Mouse (Mus musculus): Measurements from ENCODE around the gene Wdsub1. TPM values are rescaled to one million over a fixed set of nuclear protein-coding genes. Genes with fewer than 3 reads are reported as not detected.

The Wdsub1 gene
- total RNA-seq, 1 experiment = 20.7 TPM

DNA sequence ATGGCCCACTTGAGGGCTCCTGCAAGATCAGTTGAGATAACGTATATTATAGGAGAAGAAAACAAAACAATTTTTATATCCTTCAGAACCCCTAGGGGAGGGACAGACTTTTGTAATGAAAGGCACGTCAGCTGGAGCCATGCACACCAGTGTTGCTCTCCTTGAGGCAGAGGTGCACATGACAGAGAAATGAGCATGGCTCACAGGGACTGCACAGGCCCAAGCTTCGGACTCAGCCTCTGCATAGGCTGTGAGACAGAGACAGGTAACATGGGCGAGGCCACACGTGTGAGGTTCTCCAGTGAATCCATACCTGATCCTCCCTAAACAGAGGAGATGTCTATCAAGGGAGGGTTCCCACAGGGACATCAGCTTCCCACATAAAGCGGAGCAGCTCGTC lies 52.7 kb downstream of the Wdsub1 start:
- no peak for DNase-seq (ENCODE audit: low read depth, low spot score)
- Histone ChIP-seq H3K4me3 (ENCODE audit: insufficient read depth in 1 of 2, low read depth in 1 of 2, low read length in 2 of 2, poor library complexity in 1 of 2, severe bottlenecking in 1 of 2) (no peak overlapping the region), H3K9ac (ENCODE audit: insufficient read depth, low read depth, low read length, poor library complexity, severe bottlenecking) (no peak overlapping the region), H3K27ac (ENCODE audit: insufficient read depth, low read depth, low read length, poor library complexity, severe bottlenecking) (no peak overlapping the region), H3K36me3 (ENCODE audit: control insufficient read depth, insufficient read depth, low read length, poor library complexity, severe bottlenecking) (peaks cover 36% of the 10 kb centered on the region), H3K9me3 (ENCODE audit: control insufficient read depth, insufficient read depth, low read depth, low read length) (no peaks in the 10 kb centered on the region), H3K4me1 (ENCODE audit: control insufficient read depth in 2 of 2, insufficient read depth in 2 of 2, low read length in 2 of 2, poor library complexity in 1 of 2) (0 out of 4 replicates have a peak, but pooled peaks cover 0 to 2% of the 10 kb centered on the region in 2 experiments)
- in situ Hi-C loops (cut with MboI; ENCODE audit: low sequenced_read_pairs in 2 of 2, unreplicated experiment in 2 of 2) = no loop called here
- no peak for TF ChIP-seq CHD2 (IDR thresholded peaks at IDR 0.05; ENCODE audit: low read depth, low read length)
- TF ChIP-seq ZC3H11A (IDR thresholded peaks at IDR 0.05; ENCODE audit: borderline replicate concordance, low read depth, low read length) = no peak
- no peak for TF ChIP-seq ZNF384 (IDR thresholded peaks at IDR 0.05; ENCODE audit: low read depth, low read length)
- no peak for TF ChIP-seq HCFC1 (IDR thresholded peaks at IDR 0.05; ENCODE audit: borderline replicate concordance, insufficient read depth, low read length)
- no peak for TF ChIP-seq MAFK (IDR thresholded peaks at IDR 0.05; ENCODE audit: insufficient read depth, low read depth, low read length)

DNA sequence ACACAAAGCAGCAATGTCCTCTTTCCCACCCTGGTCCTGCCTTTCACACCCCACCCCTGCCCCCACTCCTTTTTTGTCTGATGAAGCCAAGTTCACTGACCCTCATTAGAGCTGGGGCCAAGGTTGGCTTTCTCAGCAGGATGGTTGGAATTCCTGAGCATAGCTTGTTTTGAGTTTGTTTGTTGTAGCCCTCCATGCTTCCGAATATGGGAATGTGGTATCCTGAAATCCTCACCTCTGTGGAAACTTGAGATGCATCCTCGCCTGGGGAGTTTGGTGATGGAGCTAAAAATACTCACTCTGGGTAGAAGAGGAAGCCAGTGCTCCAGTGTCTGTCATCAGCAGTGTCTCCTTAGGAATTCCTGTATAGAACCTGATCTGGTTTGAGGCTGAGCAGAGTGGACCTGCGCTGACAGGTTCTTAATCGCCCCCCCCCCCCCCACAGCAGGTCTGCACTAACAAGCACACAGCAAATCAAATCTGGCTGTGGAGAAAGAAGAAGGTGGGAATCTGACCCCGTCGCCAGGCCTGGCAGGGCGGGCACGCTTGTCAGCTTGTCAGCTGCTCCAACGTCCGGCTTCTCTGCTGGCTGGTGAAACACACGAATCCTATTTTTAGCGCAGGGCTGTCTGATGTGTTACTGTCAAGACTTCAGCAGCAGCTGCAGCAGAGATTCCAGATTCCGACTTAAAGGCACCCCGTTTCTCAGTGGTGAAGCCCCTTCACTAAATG lies 53.4 kb downstream of the Wdsub1 start:
- in situ Hi-C loops (cut with MboI; ENCODE audit: low sequenced_read_pairs in 2 of 2, unreplicated experiment in 2 of 2) = no loop called here
- Histone ChIP-seq H3K4me3 (ENCODE audit: insufficient read depth in 1 of 2, low read depth in 1 of 2, low read length in 2 of 2, poor library complexity in 1 of 2, severe bottlenecking in 1 of 2) (no peak overlapping the region), H3K4me1 (ENCODE audit: control insufficient read depth in 2 of 2, insufficient read depth in 2 of 2, low read length in 2 of 2, poor library complexity in 1 of 2) (0 out of 4 replicates have a peak, but pooled peaks cover 0 to 2% of the 10 kb centered on the region in 2 experiments), H3K36me3 (ENCODE audit: control insufficient read depth, insufficient read depth, low read length, poor library complexity, severe bottlenecking) (peaks cover 38% of the 10 kb centered on the region), H3K9ac (ENCODE audit: insufficient read depth, low read depth, low read length, poor library complexity, severe bottlenecking) (no peak overlapping the region), H3K27ac (ENCODE audit: insufficient read depth, low read depth, low read length, poor library complexity, severe bottlenecking) (no peak overlapping the region), H3K9me3 (ENCODE audit: control insufficient read depth, insufficient read depth, low read depth, low read length) (no peaks in the 10 kb centered on the region)
- TF ChIP-seq MAFK (IDR thresholded peaks at IDR 0.05; ENCODE audit: insufficient read depth, low read depth, low read length) (no peak), CHD2 (IDR thresholded peaks at IDR 0.05; ENCODE audit: low read depth, low read length) (no peak), ZNF384 (IDR thresholded peaks at IDR 0.05; ENCODE audit: low read depth, low read length) (no peak)
- DNase-seq (ENCODE audit: low read depth, low spot score) = no peak

DNA sequence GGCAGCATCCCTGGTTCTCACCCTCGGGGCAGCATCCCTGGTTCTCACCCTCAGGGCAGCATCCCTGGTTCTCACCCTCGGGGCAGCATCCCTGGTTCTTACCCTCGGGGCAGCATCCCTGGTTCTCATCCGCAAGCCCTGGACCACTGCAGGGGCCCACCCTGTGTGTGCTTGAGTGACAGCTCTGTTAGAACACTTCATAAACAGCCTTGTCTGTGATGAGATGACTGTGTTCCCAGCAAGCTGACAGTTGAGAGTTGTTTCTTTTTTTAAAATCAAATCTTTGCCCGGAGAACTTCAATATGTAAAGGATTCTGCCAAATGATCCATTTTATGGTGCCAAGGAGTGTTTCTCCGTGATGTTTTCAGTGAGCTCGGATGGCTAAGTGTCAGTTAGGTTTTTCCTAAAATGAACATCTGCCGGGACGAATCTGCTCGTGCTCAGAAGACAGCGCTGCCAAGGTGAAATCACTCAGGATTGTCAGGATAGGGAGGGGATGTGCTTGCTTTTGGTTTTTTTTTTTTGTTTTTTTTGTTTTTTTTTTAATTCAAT lies 54.2 kb downstream of the Wdsub1 start:
- Histone ChIP-seq H3K36me3 (ENCODE audit: control insufficient read depth, insufficient read depth, low read length, poor library complexity, severe bottlenecking) (peaks cover 33% of the 10 kb centered on the region), H3K9ac (ENCODE audit: insufficient read depth, low read depth, low read length, poor library complexity, severe bottlenecking) (no peak overlapping the region), H3K4me3 (ENCODE audit: insufficient read depth in 1 of 2, low read depth in 1 of 2, low read length in 2 of 2, poor library complexity in 1 of 2, severe bottlenecking in 1 of 2) (no peak overlapping the region), H3K9me3 (ENCODE audit: control insufficient read depth, insufficient read depth, low read depth, low read length) (no peaks in the 10 kb centered on the region), H3K4me1 (ENCODE audit: control insufficient read depth in 2 of 2, insufficient read depth in 2 of 2, low read length in 2 of 2, poor library complexity in 1 of 2) (0 out of 4 replicates have a peak, but pooled peaks cover 0 to 2% of the 10 kb centered on the region in 2 experiments), H3K27ac (ENCODE audit: insufficient read depth, low read depth, low read length, poor library complexity, severe bottlenecking) (no peak overlapping the region)
- in situ Hi-C loops (cut with MboI; ENCODE audit: low sequenced_read_pairs in 2 of 2, unreplicated experiment in 2 of 2) = no loop called here
- DNase-seq (ENCODE audit: low read depth, low spot score) = no peak
- TF ChIP-seq MAFK (IDR thresholded peaks at IDR 0.05; ENCODE audit: insufficient read depth, low read depth, low read length) = no peak
- TF ChIP-seq ZC3H11A (IDR thresholded peaks at IDR 0.05; ENCODE audit: borderline replicate concordance, low read depth, low read length) = no peak
- no peak for TF ChIP-seq HCFC1 (IDR thresholded peaks at IDR 0.05; ENCODE audit: borderline replicate concordance, insufficient read depth, low read length)
- no peak for TF ChIP-seq ZNF384 (IDR thresholded peaks at IDR 0.05; ENCODE audit: low read depth, low read length)
- TF ChIP-seq CHD2 (IDR thresholded peaks at IDR 0.05; ENCODE audit: low read depth, low read length) = no peak

DNA sequence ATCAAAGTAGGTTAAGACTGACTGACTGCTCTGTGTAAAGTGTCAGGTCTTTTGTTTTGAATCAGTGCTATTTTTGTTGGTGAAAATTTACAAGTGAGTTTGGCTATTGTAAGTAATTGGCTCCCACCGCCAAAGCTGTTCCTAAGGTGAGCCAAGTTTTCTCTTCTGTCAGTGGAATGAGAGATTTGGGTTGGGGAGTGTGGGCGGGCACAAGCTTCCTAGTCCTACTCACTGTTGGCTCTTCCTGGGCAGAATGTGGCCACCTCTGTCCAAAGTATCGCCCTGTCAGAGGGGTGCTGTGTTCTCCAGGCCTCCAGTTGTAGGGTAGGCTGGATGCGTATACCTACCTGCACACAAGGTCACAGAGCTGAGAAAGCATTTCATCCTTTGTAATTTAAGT lies 57.0 kb downstream of the Wdsub1 start:
- in situ Hi-C loops (cut with MboI; ENCODE audit: low sequenced_read_pairs in 2 of 2, unreplicated experiment in 2 of 2) = no loop called here
- Histone ChIP-seq H3K9me3 (ENCODE audit: control insufficient read depth, insufficient read depth, low read depth, low read length) (no peaks in the 10 kb centered on the region), H3K9ac (ENCODE audit: insufficient read depth, low read depth, low read length, poor library complexity, severe bottlenecking) (no peak overlapping the region), H3K4me3 (ENCODE audit: insufficient read depth in 1 of 2, low read depth in 1 of 2, low read length in 2 of 2, poor library complexity in 1 of 2, severe bottlenecking in 1 of 2) (no peak overlapping the region), H3K4me1 (ENCODE audit: control insufficient read depth in 2 of 2, insufficient read depth in 2 of 2, low read length in 2 of 2, poor library complexity in 1 of 2) (0 out of 4 replicates have a peak, but pooled peaks cover 0 to 2% of the 10 kb centered on the region in 2 experiments), H3K36me3 (ENCODE audit: control insufficient read depth, insufficient read depth, low read length, poor library complexity, severe bottlenecking) (peaks cover 40% of the 10 kb centered on the region), H3K27ac (ENCODE audit: insufficient read depth, low read depth, low read length, poor library complexity, severe bottlenecking) (no peak overlapping the region)
- TF ChIP-seq ZNF384 (IDR thresholded peaks at IDR 0.05; ENCODE audit: low read depth, low read length) (no peak), ZC3H11A (IDR thresholded peaks at IDR 0.05; ENCODE audit: borderline replicate concordance, low read depth, low read length) (no peak), HCFC1 (IDR thresholded peaks at IDR 0.05; ENCODE audit: borderline replicate concordance, insufficient read depth, low read length) (no peak), MAFK (IDR thresholded peaks at IDR 0.05; ENCODE audit: insufficient read depth, low read depth, low read length) (no peak)
- no peak for DNase-seq (ENCODE audit: low read depth, low spot score)

Measured in ES-E14 (cell line).